Mouse (Mus musculus) hindbrain, postnatal 0 days (tissue): ENCODE measurements at regions not wholly inside any gene's neighbourhood (a gene's known extent, or its start where the extent isn't known, plus 50 kb on each side); places are given as distances from the start of the nearest gene placed in this dataset.

Experiments used
- ATAC-seq: fragments of 200-750 bp; cut with Nextera tagmentation; 2 replicates; pipeline ENCODE4 v1.8.0; 2017; ENCODE audit warnings: mild to moderate bottlenecking, moderate TSS enrichment, moderate library complexity
- DNase-seq: peaks from one replicate; pipeline ENCODE4 v3.0.0-alpha.2; 2015; ENCODE audit warnings: low spot score
- H3K27ac ChIP-seq: fragments of 300-500 bp; sonication (generic); 2 replicates; pipeline ENCODE4 v1.5.1; 2014; ENCODE audit warnings: mild to moderate bottlenecking
- H3K27me3 ChIP-seq: fragments of 300-500 bp; sonication (generic); 2 replicates; pipeline ENCODE4 v1.6.1; 2014; ENCODE audit warnings: low read length, mixed read lengths; ENCODE audit not compliant: insufficient read depth
- H3K36me3 ChIP-seq: fragments of 300-500 bp; sonication (generic); 2 replicates; pipeline ENCODE4 v1.6.1; 2014; ENCODE audit warnings: low read length, mixed read lengths; ENCODE audit not compliant: insufficient read depth
- H3K4me1 ChIP-seq: fragments of 300-500 bp; sonication (generic); 2 replicates; pipeline ENCODE4 v1.6.1; 2014; ENCODE audit warnings: antibody characterized with exemption, low read length, mixed read lengths; ENCODE audit not compliant: insufficient read depth
- H3K4me2 ChIP-seq: fragments of 300-500 bp; sonication (generic); 2 replicates; pipeline ENCODE4 v1.6.1; 2014; ENCODE audit warnings: low read depth, mild to moderate bottlenecking, low read length, moderate library complexity, mixed read lengths
- H3K4me3 ChIP-seq: fragments of 300-500 bp; sonication (generic); 2 replicates; pipeline ENCODE4 v1.5.1; 2014; ENCODE audit warnings: low read length
- H3K9ac ChIP-seq: fragments of 300-500 bp; sonication (generic); replicated peaks from 2 replicates; pipeline ENCODE4 v1.6.1; 2014; ENCODE audit warnings: mild to moderate bottlenecking, low read length, moderate library complexity, mixed read lengths
- H3K9me3 ChIP-seq: fragments of 300-500 bp; sonication (generic); 2 replicates; pipeline ENCODE4 v1.6.1; 2016; ENCODE audit warnings: low read length, mixed read lengths
- CTCF ChIP-seq: IDR thresholded peaks from 2 replicates; pipeline ENCODE4 v1.5.1; 2016; ENCODE audit warnings: antibody characterized with exemption, control low read depth, low read depth
- WGBS: fragments of 180-500 bp; shearing (Covaris S2); extraction: QIAGEN DNeasy Blood & Tissue Kit; methylation state at CpG from one replicate; pipeline ENCODE4 v1.1.7; 2014; 5-methylcytosine and 5-hydroxymethylcytosine counted together

DNA sequence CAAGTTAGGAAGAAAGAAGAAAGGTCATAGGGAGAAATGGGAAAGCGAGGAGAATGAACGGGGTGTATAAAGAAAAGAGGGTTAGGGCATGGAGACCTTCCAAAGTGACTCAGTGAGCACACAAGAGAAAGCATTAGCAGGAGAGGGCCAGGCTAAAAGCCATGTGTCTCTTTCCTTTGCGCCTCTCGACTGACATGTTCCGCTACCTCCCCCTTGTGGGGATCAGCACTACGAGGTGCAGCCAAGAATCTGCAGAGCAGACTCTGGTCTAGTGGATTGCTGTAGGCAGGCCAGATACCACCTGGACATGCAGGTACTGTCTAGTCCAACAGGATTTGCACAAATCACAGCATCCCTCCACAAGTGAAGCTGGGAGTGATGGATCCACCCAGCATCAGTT is 54.0 kb downstream of the Kcna5 start:
- Histone ChIP-seq H3K4me3 (no peak overlapping the region), H3K9ac (no peak overlapping the region), H3K9me3 (no peaks in the 10 kb centered on the region), H3K27me3 (no peaks in the 10 kb centered on the region), H3K4me1 (no peaks in the 10 kb centered on the region), H3K4me2 (no peak overlapping the region), H3K27ac (no peak overlapping the region), H3K36me3 (no peaks in the 10 kb centered on the region)
- WGBS: 55% methylated on average over 6 of the region's 6 CpGs
- TF ChIP-seq CTCF: peak; percentile 60
- ATAC-seq: peak; percentile 38; the same call in 1 of the 2 replicates
- DNase-seq: peak; percentile 54

DNA sequence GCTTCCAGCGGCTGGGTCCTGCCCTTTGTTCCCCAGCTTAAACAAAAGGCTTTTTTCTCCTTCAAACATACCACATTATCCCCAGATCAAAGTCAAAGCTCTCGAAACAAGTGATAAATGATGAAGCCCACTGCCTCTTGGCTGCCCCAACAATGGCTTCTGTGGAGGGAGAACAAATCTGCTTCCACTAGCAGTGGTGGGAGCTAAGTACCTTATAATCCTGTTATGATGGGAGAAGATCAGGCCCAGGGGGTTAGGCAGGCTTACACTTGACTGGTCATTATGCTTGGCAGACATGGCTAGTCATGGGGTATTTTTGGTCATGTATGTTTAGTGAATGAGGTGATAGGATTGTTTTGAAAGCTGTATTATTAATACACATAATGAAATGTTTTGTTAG is 57.7 kb downstream of the Kcna5 start:
- Histone ChIP-seq H3K27me3 (no peaks in the 10 kb centered on the region), H3K27ac (no peak overlapping the region), H3K4me3 (no peak overlapping the region), H3K36me3 (no peaks in the 10 kb centered on the region), H3K9ac (no peak overlapping the region), H3K4me2 (no peak overlapping the region), H3K4me1 (no peaks in the 10 kb centered on the region), H3K9me3 (no peaks in the 10 kb centered on the region)
- no peak for TF ChIP-seq CTCF
- WGBS: 22% methylated on average over 2 of the region's 2 CpGs
- DNase-seq: peak; percentile 17
- ATAC-seq: no peak

DNA sequence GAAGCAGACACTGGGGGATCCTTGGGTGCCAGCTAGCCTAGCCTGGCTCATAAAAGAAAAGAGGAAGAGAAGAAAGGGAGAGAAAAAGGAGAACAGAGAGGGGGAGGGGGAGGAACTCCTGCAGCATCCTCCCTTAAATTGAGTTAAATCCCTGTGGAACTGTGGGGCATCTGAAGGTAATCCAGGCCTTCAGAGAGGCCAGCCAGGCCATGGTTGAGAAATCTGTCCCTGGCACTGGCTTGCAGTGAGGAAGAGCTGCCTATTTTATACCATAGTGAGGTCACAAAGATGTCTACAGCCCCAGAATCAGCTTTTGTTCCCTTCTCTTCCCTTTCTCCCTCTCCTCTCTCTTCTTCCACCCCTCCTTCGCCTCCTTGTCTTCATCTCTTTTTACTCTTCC is 58.5 kb downstream of the Kcna5 start:
- H3K4me3 ChIP-seq: no peak overlapping the region
- H3K9me3 ChIP-seq: no peaks in the 10 kb centered on the region
- DNase-seq (no peak), ATAC-seq (no peak)
- no peak for TF ChIP-seq CTCF
- WGBS: 100% methylated on average over 1 of the region's 1 CpGs
- no peaks in the 10 kb centered on the region for H3K4me1 ChIP-seq
- no peak overlapping the region for H3K9ac ChIP-seq
- no peak overlapping the region for H3K4me2 ChIP-seq
- no peaks in the 10 kb centered on the region for H3K27me3 ChIP-seq
- no peaks in the 10 kb centered on the region for H3K36me3 ChIP-seq
- no peak overlapping the region for H3K27ac ChIP-seq

DNA sequence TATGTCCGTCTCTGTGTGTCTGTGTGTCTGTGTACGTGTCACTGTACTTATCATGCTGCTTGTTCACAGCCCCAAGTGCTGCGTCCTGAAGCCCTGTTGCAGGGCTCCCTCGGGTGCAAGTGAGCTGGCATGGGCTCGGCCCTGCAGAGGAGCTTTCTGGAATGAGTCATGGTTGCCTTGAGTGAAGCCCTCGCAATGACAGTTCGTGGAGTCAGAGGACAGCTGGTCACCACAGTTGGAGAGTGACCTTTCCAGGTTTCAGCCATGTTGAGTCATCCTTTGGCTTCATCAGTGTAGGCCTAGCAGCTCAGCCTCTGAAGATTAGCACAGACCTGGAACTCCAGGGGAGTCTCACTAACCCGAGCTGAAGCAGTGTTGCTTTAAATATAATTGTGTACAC is 59.7 kb downstream of the Kcna5 start:
- Histone ChIP-seq H3K4me1 (no peaks in the 10 kb centered on the region), H3K9ac (no peak overlapping the region), H3K4me3 (no peak overlapping the region), H3K36me3 (no peaks in the 10 kb centered on the region), H3K27me3 (no peaks in the 10 kb centered on the region), H3K4me2 (no peak overlapping the region), H3K27ac (no peak overlapping the region), H3K9me3 (no peaks in the 10 kb centered on the region)
- ATAC-seq (no peak), DNase-seq (no peak)
- TF ChIP-seq CTCF: no peak
- 80% methylated on average over 8 of the region's 8 CpGs for WGBS

DNA sequence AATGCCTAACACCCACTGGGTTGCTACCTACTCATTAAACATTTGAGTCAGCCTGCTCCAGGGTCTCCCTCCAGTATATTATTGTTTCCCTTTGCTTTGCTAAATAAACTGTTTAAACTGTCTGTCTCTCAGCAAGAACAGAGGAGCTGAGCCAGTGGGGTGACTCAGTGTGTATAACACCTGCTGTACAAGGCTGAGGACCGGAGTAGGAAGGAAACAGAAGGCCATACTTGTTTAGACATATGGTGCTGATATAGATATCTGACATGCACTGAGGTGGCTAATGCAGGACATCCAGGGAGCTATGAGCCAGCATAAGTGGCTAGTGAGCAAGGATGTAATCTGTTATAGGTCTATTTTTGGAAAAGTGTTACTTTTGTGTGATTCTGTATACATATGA is 81.5 kb downstream of the Kcna5 start:
- Histone ChIP-seq H3K4me1 (no peaks in the 10 kb centered on the region), H3K4me3 (no peak overlapping the region), H3K27me3 (no peaks in the 10 kb centered on the region), H3K4me2 (no peak overlapping the region), H3K9ac (no peak overlapping the region), H3K9me3 (no peaks in the 10 kb centered on the region), H3K27ac (no peak overlapping the region), H3K36me3 (no peaks in the 10 kb centered on the region)
- WGBS: 33% methylated on average over 1 of the region's 1 CpGs
- TF ChIP-seq CTCF: no peak
- ATAC-seq (peak; percentile 53; the same call in 1 of the 2 replicates), DNase-seq (no peak)

DNA sequence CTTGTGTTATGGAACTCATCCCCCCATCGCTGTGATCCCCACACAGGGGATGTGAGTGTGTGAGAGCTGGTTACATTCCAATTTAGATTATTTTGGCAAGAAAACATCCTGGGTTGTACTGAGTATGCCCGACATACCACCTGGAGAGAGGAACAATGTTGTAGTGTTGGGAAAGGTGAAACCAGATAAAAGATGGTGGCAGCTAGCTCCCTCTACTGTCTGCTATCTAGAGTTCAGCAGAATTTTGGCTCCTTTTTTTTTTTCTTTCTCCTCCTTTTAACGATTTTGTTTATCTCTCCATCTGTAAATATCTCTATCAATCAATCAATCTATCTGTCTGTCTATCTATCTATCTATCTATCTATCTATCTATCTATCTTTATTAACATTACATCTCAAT is 89.7 kb downstream of the Kcna5 start:
- DNase-seq (no peak), ATAC-seq (no peak)
- no peaks in the 10 kb centered on the region for H3K4me1 ChIP-seq
- no peaks in the 10 kb centered on the region for H3K27me3 ChIP-seq
- no peak overlapping the region for H3K4me3 ChIP-seq
- no peaks in the 10 kb centered on the region for H3K36me3 ChIP-seq
- no peaks in the 10 kb centered on the region for H3K9me3 ChIP-seq
- WGBS: 27% methylated on average over 3 of the region's 3 CpGs
- H3K27ac ChIP-seq: no peak overlapping the region
- TF ChIP-seq CTCF: 0 out of 2 replicates have a peak, but pooled peaks have one; percentile 14
- no peak overlapping the region for H3K4me2 ChIP-seq
- H3K9ac ChIP-seq: no peak overlapping the region

DNA sequence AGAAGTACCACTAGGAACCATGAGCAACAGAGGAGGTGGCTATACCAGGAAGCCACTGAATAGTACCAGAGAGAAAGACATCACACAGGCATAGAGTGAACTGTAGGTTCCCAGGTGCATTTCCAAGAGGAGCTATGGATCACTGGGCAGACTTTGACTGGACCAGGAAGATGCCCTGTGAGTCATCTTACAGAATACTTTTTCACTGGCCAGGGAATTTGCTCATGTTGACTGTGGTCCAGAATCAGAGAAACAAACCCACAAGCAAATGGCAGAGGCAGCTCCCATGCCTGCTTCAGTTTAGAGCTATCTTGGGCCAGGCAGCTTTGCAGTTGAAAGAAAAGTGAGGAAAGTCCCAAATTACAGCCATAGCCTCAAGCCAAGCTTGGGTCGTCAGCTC is 95.0 kb downstream of the Kcna5 start:
- Histone ChIP-seq H3K36me3 (no peaks in the 10 kb centered on the region), H3K9me3 (no peaks in the 10 kb centered on the region), H3K4me3 (no peak overlapping the region), H3K9ac (no peak overlapping the region), H3K27me3 (no peaks in the 10 kb centered on the region), H3K27ac (no peak overlapping the region), H3K4me2 (no peak overlapping the region), H3K4me1 (no peaks in the 10 kb centered on the region)
- no peak for DNase-seq
- no peak for ATAC-seq
- 74% methylated on average over 1 of the region's 1 CpGs for whole genome bisulfite sequencing
- TF ChIP-seq CTCF: no peak
